Mouse (Mus musculus): ENCODE results near the gene Col19a1.

Col19a1 gene

GRCm38 (mm10) chr1:24511536-24511935, 75.7 kb downstream of the Col19a1 start:
- no peaks in the 10 kb centered on the region for H3K36me3 ChIP-seq (ENCODE audit: insufficient read depth, low read length)

GRCm38 (mm10) chr1:24495400-24495799, 91.9 kb downstream of the Col19a1 start:
- TF ChIP-seq NANOG (IDR thresholded peaks at IDR 0.05; ENCODE audit: borderline replicate concordance, low read length) = no peak
- no peak for TF ChIP-seq CTCF (conservative IDR thresholded peaks at IDR 0.05; ENCODE audit: low read length)
- no peak for TF ChIP-seq POU5F1 (IDR thresholded peaks at IDR 0.05; ENCODE audit: borderline replicate concordance, low read length)
- Histone ChIP-seq H3K4me3 (replicated peaks; ENCODE audit: low read length) (no peak overlapping the region), H3K27me3 (ENCODE audit: insufficient read depth, low read length) (no peaks in the 10 kb centered on the region), H3K4me1 (replicated peaks; ENCODE audit: low read depth, low read length) (no peaks in the 10 kb centered on the region), H3K9me3 (ENCODE audit: low read length) (0 out of 2 replicates have a peak, but pooled peaks cover 3% of the 10 kb centered on the region), H3K36me3 (ENCODE audit: insufficient read depth, low read length) (no peaks in the 10 kb centered on the region)

More at GRCm38 (mm10) chr1:24511536-24511935, 75.7 kb downstream of the Col19a1 start:
- no peaks in the 10 kb centered on the region for H3K4me1 ChIP-seq (replicated peaks; ENCODE audit: low read depth, low read length)
- no peaks in the 10 kb centered on the region for H3K27me3 ChIP-seq (ENCODE audit: insufficient read depth, low read length)
- no peak for TF ChIP-seq CTCF (conservative IDR thresholded peaks at IDR 0.05; ENCODE audit: low read length)
- no peak for TF ChIP-seq NANOG (IDR thresholded peaks at IDR 0.05; ENCODE audit: borderline replicate concordance, low read length)
- TF ChIP-seq POU5F1 (IDR thresholded peaks at IDR 0.05; ENCODE audit: borderline replicate concordance, low read length) = no peak
- no peaks in the 10 kb centered on the region for H3K9me3 ChIP-seq (ENCODE audit: low read length)
- H3K4me3 ChIP-seq (replicated peaks; ENCODE audit: low read length) = no peak overlapping the region

DNA sequence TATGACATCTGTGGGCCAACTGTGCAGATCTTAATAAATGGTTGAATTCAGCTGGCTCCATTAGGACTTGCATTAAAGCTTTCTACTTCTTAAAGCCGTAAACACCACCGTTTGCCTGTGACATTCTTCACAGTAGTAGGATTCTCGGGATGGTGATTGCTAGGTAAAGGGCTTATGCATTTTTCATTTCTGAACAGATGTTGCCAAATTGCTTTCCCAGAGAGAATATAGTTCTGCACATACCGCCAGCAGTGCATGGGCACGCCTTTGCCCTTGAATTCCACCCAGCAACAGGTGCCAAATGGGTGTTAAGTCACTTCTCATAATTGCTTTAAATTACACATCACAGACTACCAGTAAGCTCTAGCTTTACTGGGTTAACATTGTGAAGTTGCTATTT, 103.1 kb downstream of the Col19a1 start:
- Histone ChIP-seq H3K9me3 (ENCODE audit: low read length) (no peaks in the 10 kb centered on the region), H3K36me3 (ENCODE audit: insufficient read depth, low read length) (no peaks in the 10 kb centered on the region), H3K4me1 (replicated peaks; ENCODE audit: low read depth, low read length) (no peaks in the 10 kb centered on the region), H3K4me3 (replicated peaks; ENCODE audit: low read length) (no peak overlapping the region), H3K27me3 (ENCODE audit: insufficient read depth, low read length) (no peaks in the 10 kb centered on the region)
- no peak for TF ChIP-seq POU5F1 (IDR thresholded peaks at IDR 0.05; ENCODE audit: borderline replicate concordance, low read length)
- TF ChIP-seq CTCF (conservative IDR thresholded peaks at IDR 0.05; ENCODE audit: low read length) = no peak
- no peak for TF ChIP-seq NANOG (IDR thresholded peaks at IDR 0.05; ENCODE audit: borderline replicate concordance, low read length)

DNA sequence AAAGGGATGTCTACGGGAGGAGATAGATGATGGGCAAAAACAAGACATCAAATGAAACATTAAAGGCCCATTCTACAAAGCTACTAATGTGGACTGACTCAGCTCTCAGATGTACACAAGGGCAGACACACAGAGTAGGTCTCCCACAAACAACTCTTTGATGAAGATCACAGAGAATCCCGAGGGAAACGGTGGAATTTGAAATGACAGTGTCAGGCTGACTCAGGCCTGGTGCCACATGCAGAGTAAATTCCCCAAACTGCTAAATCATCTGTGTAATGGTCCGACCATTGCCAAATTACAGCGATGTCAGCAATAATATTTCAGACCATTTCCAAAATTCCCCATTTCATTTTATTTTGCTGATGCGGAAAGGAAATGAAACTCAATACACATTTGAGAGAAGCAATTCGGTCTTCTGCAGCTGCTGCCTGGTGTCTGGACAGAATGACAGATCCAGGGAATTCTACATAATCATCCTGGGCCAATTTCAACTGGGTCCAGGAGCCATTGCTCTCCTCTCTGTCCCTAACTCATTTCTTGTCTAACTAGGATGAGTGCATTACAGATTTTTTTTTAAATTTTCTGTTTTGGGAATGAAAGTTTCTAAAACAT, 116.1 kb downstream of the Col19a1 start:
- Histone ChIP-seq H3K9me3 (ENCODE audit: low read length) (no peaks in the 10 kb centered on the region), H3K27me3 (ENCODE audit: insufficient read depth, low read length) (no peaks in the 10 kb centered on the region), H3K4me1 (replicated peaks; ENCODE audit: low read depth, low read length) (no peaks in the 10 kb centered on the region), H3K36me3 (ENCODE audit: insufficient read depth, low read length) (no peaks in the 10 kb centered on the region), H3K4me3 (replicated peaks; ENCODE audit: low read length) (no peak overlapping the region)
- no peak for TF ChIP-seq POU5F1 (IDR thresholded peaks at IDR 0.05; ENCODE audit: borderline replicate concordance, low read length)
- TF ChIP-seq CTCF (conservative IDR thresholded peaks at IDR 0.05; ENCODE audit: low read length) = no peak
- TF ChIP-seq NANOG (IDR thresholded peaks at IDR 0.05; ENCODE audit: borderline replicate concordance, low read length) = no peak

GRCm38 (mm10) chr1:24470633-24471032, 116.6 kb downstream of the Col19a1 start:
- Histone ChIP-seq H3K36me3 (ENCODE audit: insufficient read depth, low read length) (no peaks in the 10 kb centered on the region), H3K27me3 (ENCODE audit: insufficient read depth, low read length) (no peaks in the 10 kb centered on the region), H3K4me1 (replicated peaks; ENCODE audit: low read depth, low read length) (no peaks in the 10 kb centered on the region), H3K4me3 (replicated peaks; ENCODE audit: low read length) (no peak overlapping the region), H3K9me3 (ENCODE audit: low read length) (no peaks in the 10 kb centered on the region)
- no peak for TF ChIP-seq CTCF (conservative IDR thresholded peaks at IDR 0.05; ENCODE audit: low read length)
- TF ChIP-seq NANOG (IDR thresholded peaks at IDR 0.05; ENCODE audit: borderline replicate concordance, low read length) = no peak
- TF ChIP-seq POU5F1 (IDR thresholded peaks at IDR 0.05; ENCODE audit: borderline replicate concordance, low read length) = no peak

DNA sequence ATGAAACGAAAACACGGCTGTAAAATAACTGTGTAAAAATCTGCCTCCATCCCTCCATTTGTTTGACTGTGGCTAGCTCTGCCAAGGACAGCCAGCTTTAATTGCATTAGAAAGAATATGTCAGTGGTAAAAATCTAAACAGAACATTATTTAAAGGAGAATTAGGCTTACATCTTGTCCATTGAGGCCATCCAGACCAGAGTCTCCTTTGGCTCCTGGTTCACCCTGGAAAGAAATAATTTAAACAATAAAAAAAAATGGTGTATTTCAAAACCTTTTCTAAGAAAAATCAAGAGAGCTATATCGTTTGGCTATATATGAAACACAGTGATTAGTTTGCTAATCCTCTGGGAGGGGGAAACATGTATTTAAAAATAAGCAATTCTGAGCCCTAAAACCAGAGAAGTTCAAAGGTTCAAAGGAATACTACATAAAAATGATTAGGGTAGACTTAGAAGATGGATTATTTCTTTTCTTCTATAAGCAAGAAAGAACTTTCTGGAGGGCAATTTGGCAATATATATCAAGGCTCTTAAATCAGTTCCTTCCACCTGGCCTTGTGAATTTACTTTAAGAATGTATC, 125.9 kb downstream of the Col19a1 start:
- no peak for TF ChIP-seq NANOG (IDR thresholded peaks at IDR 0.05; ENCODE audit: borderline replicate concordance, low read length)
- no peak for TF ChIP-seq POU5F1 (IDR thresholded peaks at IDR 0.05; ENCODE audit: borderline replicate concordance, low read length)
- TF ChIP-seq CTCF (conservative IDR thresholded peaks at IDR 0.05; ENCODE audit: low read length) = no peak
- no peaks in the 10 kb centered on the region for H3K4me1 ChIP-seq (replicated peaks; ENCODE audit: low read depth, low read length)
- 0 out of 2 replicates have a peak, but pooled peaks cover 6% of the 10 kb centered on the region for H3K27me3 ChIP-seq (ENCODE audit: insufficient read depth, low read length)
- no peaks in the 10 kb centered on the region for H3K9me3 ChIP-seq (ENCODE audit: low read length)
- no peaks in the 10 kb centered on the region for H3K36me3 ChIP-seq (ENCODE audit: insufficient read depth, low read length)
- H3K4me3 ChIP-seq (replicated peaks; ENCODE audit: low read length) = no peak overlapping the region

DNA sequence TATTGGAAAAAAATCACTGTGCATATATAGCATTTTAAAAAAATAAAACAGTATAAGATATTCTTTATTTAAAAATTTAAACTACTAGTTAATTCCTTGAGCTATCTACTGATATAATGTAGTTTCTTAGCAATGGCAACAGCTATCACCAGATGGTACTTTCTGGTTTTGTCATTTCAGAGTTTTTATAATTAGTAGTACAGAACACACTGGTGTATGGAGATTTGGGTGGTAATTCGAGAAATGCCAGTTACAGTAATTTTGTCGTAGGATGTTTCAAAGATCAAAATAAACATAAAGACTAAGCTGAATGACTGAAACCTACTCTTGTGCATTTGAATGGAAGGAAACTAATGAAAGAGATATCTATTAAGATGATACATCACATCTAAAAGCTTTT, 129.3 kb downstream of the Col19a1 start:
- Histone ChIP-seq H3K36me3 (ENCODE audit: insufficient read depth, low read length) (no peaks in the 10 kb centered on the region), H3K4me1 (replicated peaks; ENCODE audit: low read depth, low read length) (no peaks in the 10 kb centered on the region), H3K9me3 (ENCODE audit: low read length) (no peaks in the 10 kb centered on the region), H3K27me3 (ENCODE audit: insufficient read depth, low read length) (0 out of 2 replicates have a peak, but pooled peaks cover 6% of the 10 kb centered on the region), H3K4me3 (replicated peaks; ENCODE audit: low read length) (no peak overlapping the region)
- TF ChIP-seq NANOG (IDR thresholded peaks at IDR 0.05; ENCODE audit: borderline replicate concordance, low read length) = no peak
- no peak for TF ChIP-seq POU5F1 (IDR thresholded peaks at IDR 0.05; ENCODE audit: borderline replicate concordance, low read length)
- no peak for TF ChIP-seq CTCF (conservative IDR thresholded peaks at IDR 0.05; ENCODE audit: low read length)

DNA sequence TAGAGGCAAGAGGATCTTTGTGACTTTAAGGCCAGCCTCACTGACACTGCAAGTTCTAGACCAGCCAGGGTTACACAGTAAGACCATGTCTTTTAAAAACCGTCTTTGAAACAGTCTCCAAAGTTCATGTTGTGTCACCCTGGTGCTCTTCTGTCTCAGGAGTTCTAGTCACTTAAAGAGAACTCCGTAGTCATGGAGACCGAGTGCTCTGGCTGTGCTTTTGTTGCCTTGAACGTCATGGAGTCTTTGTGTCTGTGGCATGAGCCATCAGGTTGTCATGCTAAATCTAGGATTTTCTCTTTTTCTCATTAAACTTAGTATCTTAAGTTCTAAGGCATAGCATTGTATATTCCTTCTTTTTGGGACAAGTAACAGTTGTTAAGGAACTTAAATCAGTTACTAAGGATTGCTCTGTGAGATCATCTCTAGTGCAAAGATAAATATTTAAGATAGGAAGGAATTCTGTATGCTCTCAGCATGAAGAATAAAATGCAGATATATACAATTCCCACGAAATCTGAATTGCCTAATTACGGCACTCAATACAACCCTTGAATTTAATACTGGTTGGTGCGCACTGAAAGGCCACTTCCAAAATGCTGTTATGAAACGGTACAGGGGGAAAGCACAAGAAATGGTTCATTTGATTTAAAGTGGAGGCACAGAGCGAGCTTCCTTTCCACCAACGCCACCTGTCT, 134.6 kb downstream of the Col19a1 start:
- Histone ChIP-seq H3K4me3 (replicated peaks; ENCODE audit: low read length) (no peak overlapping the region), H3K4me1 (replicated peaks; ENCODE audit: low read depth, low read length) (no peaks in the 10 kb centered on the region), H3K27me3 (ENCODE audit: insufficient read depth, low read length) (no peaks in the 10 kb centered on the region), H3K36me3 (ENCODE audit: insufficient read depth, low read length) (no peaks in the 10 kb centered on the region), H3K9me3 (ENCODE audit: low read length) (no peaks in the 10 kb centered on the region)
- TF ChIP-seq NANOG (IDR thresholded peaks at IDR 0.05; ENCODE audit: borderline replicate concordance, low read length) (no peak), CTCF (conservative IDR thresholded peaks at IDR 0.05; ENCODE audit: low read length) (no peak), POU5F1 (IDR thresholded peaks at IDR 0.05; ENCODE audit: borderline replicate concordance, low read length) (no peak)

All from E14TG2a.4 (cell line).